Mouse (Mus musculus): ENCODE results near the gene Dpf3.

- TF ChIP-seq POLR2A (IDR thresholded peaks at IDR 0.05; ENCODE audit: insufficient read length, low read depth) (no peak), TCF12 (IDR thresholded peaks at IDR 0.05; ENCODE audit: insufficient read depth, poor library complexity, severe bottlenecking) (no peak), POLR2AphosphoS2 (IDR thresholded peaks at IDR 0.05; ENCODE audit: insufficient read length, low read depth) (no peak), USF1 (IDR thresholded peaks at IDR 0.05; ENCODE audit: low read depth) (no peak), TCF3 (IDR thresholded peaks at IDR 0.05; ENCODE audit: insufficient read length, low read depth) (no peak)
Measured at GRCm38 (mm10) chr12:83309031-83309804, 178.3 kb downstream of the Dpf3 start.
